Mouse (Mus musculus) erythroblast, embryonic 14.5 days (primary cell): ENCODE measurements around the gene Lrpap1.

ENCODE experiments used
- GATA1 ChIP-seq: IDR thresholded peaks from 2 replicates; pipeline ENCODE4 v1.6.1; 2012; ENCODE audit warnings: low read length, inconsistent platforms, mixed read lengths
- TAL1 ChIP-seq: IDR thresholded peaks from 3 replicates; pipeline ENCODE4 v1.6.1; 2012; ENCODE audit warnings: low read length, inconsistent platforms, mixed read lengths

DNA sequence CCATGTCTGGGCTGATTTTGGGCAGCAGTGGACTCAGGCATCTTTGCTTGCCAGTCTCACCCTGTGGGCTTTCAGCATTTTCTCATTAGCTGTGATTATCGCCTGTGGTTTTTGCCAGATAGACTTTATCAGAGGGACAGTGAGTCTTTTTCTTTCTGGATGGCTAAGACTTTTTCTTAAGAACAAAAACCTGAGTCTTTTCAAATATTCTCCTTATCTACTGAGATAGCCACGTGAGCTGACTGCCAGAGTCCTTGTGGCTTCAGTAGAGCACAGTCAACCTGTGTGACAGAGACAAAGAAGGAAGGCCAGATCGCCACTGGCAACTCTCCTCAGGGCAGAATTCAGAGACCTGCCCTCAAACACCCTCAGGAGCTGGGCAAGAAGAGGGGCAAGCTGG, 12.1 kb upstream of the Lrpap1 start:
- TF ChIP-seq GATA1 (no peak), TAL1 (no peak)
